Mouse (Mus musculus) CH12.LX (cell line): Measurements from ENCODE around the gene Cldn7. TPM values are rescaled to one million over a fixed set of nuclear protein-coding genes. Genes with fewer than 3 reads are reported as not detected.

Experiments
- DNase-seq: peaks from one replicate; pipeline ENCODE4 v3.0.0-alpha.2; 2013; ENCODE audit errors: extremely low read depth
- H3K27ac ChIP-seq: 2 replicates; pipeline ENCODE4 v1.5.1; 2012; ENCODE audit warnings: low read depth, mild to moderate bottlenecking, control low read depth, moderate library complexity; ENCODE audit not compliant: insufficient read depth
- H3K27me3 ChIP-seq: replicated peaks from 2 replicates; pipeline ENCODE3; 2012; ENCODE audit warnings: inconsistent platforms
- H3K36me3 ChIP-seq, 2 experiments: replicated peaks in 1 of 2; 2 replicates each; pipeline versions ENCODE3 to v1.6.1; 2012; ENCODE audit warnings: inconsistent platforms in 1 of 2, low read length in 1 of 2, mild to moderate bottlenecking in 1 of 2, mixed read lengths in 1 of 2, moderate library complexity in 1 of 2; ENCODE audit not compliant: control insufficient read depth in 1 of 2, insufficient read depth in 1 of 2
- H3K4me1 ChIP-seq, 2 experiments: 2 replicates each; pipeline ENCODE4 v1.6.1; 2012; ENCODE audit warnings: inconsistent platforms in 1 of 2, moderate library complexity in 1 of 2; ENCODE audit not compliant: insufficient read depth in 2 of 2, control insufficient read depth in 1 of 2
- H3K4me2 ChIP-seq: 2 replicates; pipeline ENCODE4 v1.6.1; 2012; ENCODE audit warnings: low read depth, mild to moderate bottlenecking, control low read depth; ENCODE audit not compliant: poor library complexity, insufficient read depth, severe bottlenecking
- H3K4me3 ChIP-seq, 3 experiments: fragments of 150-350 bp in 1 of 3; sonication (generic) in 1 of 3; replicated peaks in 1 of 3; 2 replicates each; pipeline versions ENCODE3 to v1.5.1; 2011 to 2012; ENCODE audit warnings: low read depth in 2 of 3, low read length in 2 of 3, mild to moderate bottlenecking in 2 of 3, moderate library complexity in 2 of 3, control low read depth in 1 of 3, improper control_type of control experiment in 1 of 3, inconsistent platforms in 1 of 3, mixed read lengths in 1 of 3; ENCODE audit not compliant: poor library complexity in 1 of 3
- H3K79me2 ChIP-seq: replicated peaks from 2 replicates; pipeline ENCODE4 v1.6.1; 2012; ENCODE audit warnings: mild to moderate bottlenecking, moderate library complexity; ENCODE audit not compliant: control insufficient read depth, poor library complexity, insufficient read depth, severe bottlenecking; ENCODE audit errors: extremely low read depth
- H3K9ac ChIP-seq: 2 replicates; pipeline ENCODE4 v1.6.1; 2012; ENCODE audit warnings: low read depth, mild to moderate bottlenecking, control low read depth, moderate library complexity; ENCODE audit not compliant: insufficient read depth
- H3K9me3 ChIP-seq: replicated peaks from 2 replicates; pipeline ENCODE3; 2012; ENCODE audit warnings: low read length, inconsistent platforms, mixed read lengths
- CHD2 ChIP-seq: IDR thresholded peaks from 2 replicates; pipeline ENCODE4 v1.6.1; 2011; ENCODE audit warnings: low read length, improper control_type of control experiment
- CTCF ChIP-seq, 2 experiments: IDR thresholded peaks in 1 of 2; conservative IDR thresholded peaks in 1 of 2; 2 replicates each; pipeline ENCODE4 v1.5.1; 2011 to 2012; ENCODE audit warnings: low read depth in 2 of 2, low read length in 2 of 2, improper control_type of control experiment in 1 of 2, inconsistent platforms in 1 of 2, mild to moderate bottlenecking in 1 of 2, moderate library complexity in 1 of 2
- EP300 ChIP-seq: IDR thresholded peaks from 2 replicates; pipeline ENCODE4 v1.6.1; 2011; ENCODE audit warnings: low read length, improper control_type of control experiment
- JUN ChIP-seq: IDR thresholded peaks from 2 replicates; pipeline ENCODE4 v1.6.1; 2011; ENCODE audit warnings: low read depth, mild to moderate bottlenecking, low read length, improper control_type of control experiment, moderate library complexity; ENCODE audit not compliant: insufficient read depth
- MAFK ChIP-seq: IDR thresholded peaks from 2 replicates; pipeline ENCODE4 v1.6.1; 2011; ENCODE audit warnings: low read length, improper control_type of control experiment; ENCODE audit not compliant: insufficient replicate concordance
- MAZ ChIP-seq: IDR thresholded peaks from 2 replicates; pipeline ENCODE4 v1.6.1; 2012; ENCODE audit warnings: low read depth, mild to moderate bottlenecking, inconsistent platforms, low read length, improper control_type of control experiment, moderate library complexity
- MYC ChIP-seq: IDR thresholded peaks from 2 replicates; pipeline ENCODE4 v1.6.1; 2011; ENCODE audit warnings: low read depth, mild to moderate bottlenecking, improper control_type of control experiment, low read length
- NELFE ChIP-seq: IDR thresholded peaks from 2 replicates; pipeline ENCODE4 v1.6.1; 2011; ENCODE audit warnings: low read depth, low read length, improper control_type of control experiment
- NRF1 ChIP-seq: IDR thresholded peaks from 2 replicates; pipeline ENCODE4 v1.6.1; 2014; ENCODE audit warnings: low read depth, mild to moderate bottlenecking, inconsistent platforms, low read length, improper control_type of control experiment, moderate library complexity
- PAX5 ChIP-seq: IDR thresholded peaks from 2 replicates; pipeline ENCODE4 v1.6.1; 2012; ENCODE audit warnings: low read length, inconsistent platforms, mixed read lengths
- POLR2AphosphoS2 ChIP-seq: IDR thresholded peaks from 2 replicates; pipeline ENCODE4 v1.6.1; 2011; ENCODE audit warnings: low read depth, low read length, improper control_type of control experiment
- RAD21 ChIP-seq: IDR thresholded peaks from 2 replicates; pipeline ENCODE4 v1.6.1; 2011; ENCODE audit warnings: low read depth, mild to moderate bottlenecking, low read length, improper control_type of control experiment, moderate library complexity
- UBTF ChIP-seq: IDR thresholded peaks from 2 replicates; pipeline ENCODE4 v1.6.1; 2012; ENCODE audit warnings: low read depth, mild to moderate bottlenecking, inconsistent platforms, low read length, improper control_type of control experiment, moderate library complexity
- USF1 ChIP-seq: IDR thresholded peaks from 2 replicates; pipeline ENCODE4 v1.6.1; 2014; ENCODE audit warnings: low read depth, mild to moderate bottlenecking, inconsistent platforms, low read length, improper control_type of control experiment
- ZC3H11A ChIP-seq: IDR thresholded peaks from 2 replicates; pipeline ENCODE4 v1.6.1; 2012; ENCODE audit warnings: low read depth, mild to moderate bottlenecking, inconsistent platforms, low read length, improper control_type of control experiment
- ZKSCAN1 ChIP-seq: IDR thresholded peaks from 2 replicates; pipeline ENCODE4 v1.6.1; 2012; ENCODE audit warnings: low read depth, inconsistent platforms, low read length, improper control_type of control experiment, borderline replicate concordance
- ZMIZ1 ChIP-seq: IDR thresholded peaks from 2 replicates; pipeline ENCODE4 v1.6.1; 2012; ENCODE audit warnings: low read depth, mild to moderate bottlenecking, inconsistent platforms, low read length, improper control_type of control experiment
- dilution Hi-C: fragments of 300-500 bp; cut with MboI; formaldehyde crosslinking; loops from 2 replicates; pipeline ENCODE4 v1.14.3; 2020; ENCODE audit warnings: low sequenced_read_pairs; ENCODE audit not compliant: extremely low pct_unique_long_range_greater_than_20kb, extremely low pct_ligation_motif_present
- in situ Hi-C: fragments of 300-500 bp; cut with MboI; formaldehyde crosslinking; loops from 3 replicates; pipeline ENCODE4 v1.14.3; 2019; ENCODE audit warnings: low sequenced_read_pairs, low pct_ligation_motif_present, low pct_unique_long_range_greater_than_20kb, mixed read lengths
- polyA plus RNA-seq: library from polyadenylated mRNA; unstranded; fragments of >175 nt; gene quantifications from 2 replicates; pipeline ENCODE4 v1.2.1, GENCODE M21; 2012; ENCODE audit warnings: low read depth; ENCODE audit not compliant: insufficient read length
- total RNA-seq, 2 experiments: library from RNA; depleted of rRNA; stranded (reverse); fragments of 300-350 nt in 1 of 2; fragments of >200 nt in 1 of 2; gene quantifications; 2 replicates each; pipeline ENCODE4 v1.2.3; 2012 to 2014

The Cldn7 gene
- total and polyA plus RNA-seq, 3 experiments, result not detected

DNA sequence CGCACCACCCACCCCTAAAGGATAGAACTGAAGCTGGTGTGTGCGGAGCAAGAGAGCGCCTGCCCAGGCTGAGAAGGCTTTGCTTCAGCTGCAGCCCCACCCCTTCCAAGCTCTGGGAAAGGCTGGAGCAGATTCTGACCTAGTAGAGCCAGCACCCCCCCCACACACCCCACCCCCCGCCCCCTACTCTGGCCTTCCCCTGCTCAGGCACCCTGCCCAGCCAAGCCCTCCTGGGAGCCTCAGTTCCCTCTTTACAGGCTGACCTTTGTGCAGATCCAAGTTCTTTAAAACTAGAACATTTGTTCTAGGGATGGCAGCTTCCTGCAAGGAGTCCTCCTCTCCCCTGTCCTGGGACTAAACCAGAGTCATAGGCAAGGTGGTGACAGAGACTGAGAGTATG is 27.2 kb upstream of the Cldn7 start:
- TF ChIP-seq EP300 (no peak), CTCF (conservative IDR thresholded peaks at IDR 0.05 in 1 of 2, IDR thresholded peaks at IDR 0.05 in 1 of 2; ENCODE audit: low read depth in 2 of 2, low read length in 2 of 2) (no peak), NRF1 (no peak), ZC3H11A (no peak), ZMIZ1 (no peak), JUN (no peak), RAD21 (no peak), POLR2AphosphoS2 (no peak), USF1 (no peak), MYC (no peak)
- TF ChIP-seq, all 38 proteins: peak for 0
- H3K27ac ChIP-seq, result no peak overlapping the region
- H3K4me3 ChIP-seq, result no peak overlapping the region
- dilution Hi-C loops, result no loop called here
- in situ Hi-C loops, result no loop called here
- no peak overlapping the region for H3K4me2 ChIP-seq
- H3K27me3 ChIP-seq, result peaks cover 65% of the 10 kb centered on the region
- H3K9me3 ChIP-seq, result no peaks in the 10 kb centered on the region
- no peaks in the 10 kb centered on the region for H3K79me2 ChIP-seq
- H3K4me1 ChIP-seq, result peaks cover 0 to 39% of the 10 kb centered on the region in 2 experiments; a peak in 3 of 4 replicates
- H3K9ac ChIP-seq, result no peak overlapping the region
- DNase-seq, result no peak
- H3K36me3 ChIP-seq, result no peaks in the 10 kb centered on the region

- H3K27me3 ChIP-seq, result peaks cover 65% of the 10 kb centered on the region
- peaks cover 0 to 2% of the 10 kb centered on the region in 2 experiments for H3K36me3 ChIP-seq
- H3K9ac ChIP-seq, result no peak overlapping the region
- H3K79me2 ChIP-seq, result no peaks in the 10 kb centered on the region
- DNase-seq, result no peak
- H3K4me3 ChIP-seq, result no peak overlapping the region
- in situ Hi-C loops, result no loop called here
- H3K4me2 ChIP-seq, result no peak overlapping the region
- TF ChIP-seq UBTF (no peak), PAX5 (no peak), NELFE (no peak), ZKSCAN1 (no peak), ZMIZ1 (no peak), MAZ (no peak), CHD2 (no peak), MAFK (no peak)
- dilution Hi-C loops, result no loop called here
- no peak overlapping the region for H3K27ac ChIP-seq
- peaks cover 0 to 36% of the 10 kb centered on the region in 2 experiments; a peak in 3 of 4 replicates for H3K4me1 ChIP-seq
- H3K9me3 ChIP-seq, result no peaks in the 10 kb centered on the region
Measured at GRCm38 (mm10) chr11:69937834-69938233, 26.7 kb upstream of the Cldn7 start.
